Mouse (Mus musculus): ENCODE measurements around the gene Galr2. TPM values are rescaled to one million over a fixed set of nuclear protein-coding genes. Genes with fewer than 3 reads are reported as not detected.

Gene Galr2
- 3.1 and 9.5 TPM in 2 replicates for polyA plus RNA-seq (2012; rRNA removed)

DNA sequence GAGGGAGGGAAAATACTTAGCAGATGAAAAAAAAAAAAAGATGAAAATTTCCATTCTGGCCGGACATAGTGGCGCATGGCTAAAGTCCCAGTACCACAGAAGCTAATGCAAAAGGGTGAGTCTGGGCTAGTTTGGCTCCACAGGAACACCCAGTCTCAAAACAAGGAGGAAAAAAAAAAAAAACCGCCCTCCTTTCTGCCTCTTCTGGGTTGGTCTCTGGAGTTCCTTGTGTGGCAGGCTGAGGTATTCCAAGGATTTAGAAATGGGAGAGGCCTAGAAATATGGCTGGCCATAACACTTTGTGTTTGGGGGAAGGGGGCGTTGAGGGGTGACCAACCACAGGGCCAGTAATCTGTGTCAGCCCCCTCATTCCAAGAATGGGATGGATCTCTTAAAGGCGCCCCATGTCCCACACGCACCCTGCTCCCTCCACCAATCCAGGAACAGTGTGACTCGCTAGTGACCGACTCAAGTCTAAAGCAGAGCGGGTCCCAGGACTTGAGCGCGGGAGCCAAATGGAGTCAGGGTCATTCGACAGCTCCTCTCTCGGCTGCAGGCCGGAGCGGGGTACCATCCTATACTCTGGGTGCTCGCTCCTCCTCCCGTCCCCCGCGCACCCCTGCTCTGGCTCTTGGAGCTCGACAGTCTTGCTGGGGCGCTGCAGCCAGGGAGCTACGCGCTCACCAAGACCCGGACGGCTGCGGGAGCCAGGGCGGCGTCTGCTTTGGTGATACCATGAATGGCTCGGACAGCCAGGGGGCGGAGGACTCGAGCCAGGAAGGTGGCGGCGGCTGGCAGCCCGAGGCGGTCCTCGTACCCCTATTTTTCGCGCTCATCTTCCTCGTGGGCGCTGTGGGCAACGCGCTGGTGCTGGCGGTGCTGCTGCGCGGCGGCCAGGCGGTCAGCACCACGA lies at the start of gene Galr2:
Gene Galr2, plus strand, starts transcription at position 189 of the 913 bp plus-strand sequence.
- peak within 1 kb of the TSS; percentile 43 for H3K4me3 ChIP-seq (ENCODE audit: low read depth, low read length)
- peaks cover 41% of the 10 kb centered on the region for H3K27me3 ChIP-seq (ENCODE audit: control insufficient read depth, insufficient read depth, low read length)

DNA sequence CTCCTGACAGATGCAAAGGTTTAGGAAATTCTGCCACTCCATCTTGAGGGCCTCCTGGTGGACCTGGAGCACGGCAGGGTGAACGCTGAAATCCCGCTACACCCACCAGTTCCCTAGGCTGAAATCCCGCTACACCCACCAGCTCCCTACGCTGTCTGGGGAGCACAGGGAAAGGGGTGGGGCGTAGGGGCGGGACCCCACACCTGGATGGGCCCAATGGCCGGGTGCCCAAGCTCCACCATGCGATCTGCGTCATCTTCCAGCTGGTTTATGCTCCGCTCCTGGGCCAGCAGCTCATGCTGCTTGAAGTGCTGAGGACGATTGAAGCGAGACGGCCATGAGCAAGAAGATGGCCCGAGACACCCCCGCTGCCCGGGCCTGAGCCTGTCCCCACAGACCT lies 48.3 kb upstream of the Galr2 start:
- Histone ChIP-seq H3K27ac (ENCODE audit: insufficient read depth, low read depth, low read length) (no peak overlapping the region), H3K4me1 (ENCODE audit: control insufficient read depth, insufficient read depth, insufficient read length, low read length) (peaks cover 10% of the 10 kb centered on the region), H3K36me3 (ENCODE audit: control insufficient read depth, insufficient read depth, low read length) (peaks cover 11% of the 10 kb centered on the region), H3K4me3 (ENCODE audit: low read depth, low read length) (no peak overlapping the region), H3K27me3 (ENCODE audit: control insufficient read depth, insufficient read depth, low read length) (no peaks in the 10 kb centered on the region)
- TF ChIP-seq POLR2A (IDR thresholded peaks at IDR 0.05; ENCODE audit: low read depth, low read length) (no peak), CTCF (IDR thresholded peaks at IDR 0.05; ENCODE audit: extremely low read depth, insufficient read length, insufficient replicate concordance, low read depth, low read length) (no peak)
- 74% methylated on average over 17 of the region's 17 CpGs for WGBS

More for the DNA sequence above, at the start of gene Galr2:
- Histone ChIP-seq H3K36me3 (ENCODE audit: control insufficient read depth, insufficient read depth, low read length) (no peaks in the 10 kb centered on the region), H3K4me1 (ENCODE audit: control insufficient read depth, insufficient read depth, insufficient read length, low read length) (peaks cover 13% of the 10 kb centered on the region), H3K27ac (ENCODE audit: insufficient read depth, low read depth, low read length) (no peak within 1 kb of the TSS)
- TF ChIP-seq CTCF (IDR thresholded peaks at IDR 0.05; ENCODE audit: extremely low read depth, insufficient read length, insufficient replicate concordance, low read depth, low read length) (no peak), POLR2A (IDR thresholded peaks at IDR 0.05; ENCODE audit: low read depth, low read length) (no peak)
- WGBS: 9% methylated on average over 48 of the region's 48 CpGs

DNA sequence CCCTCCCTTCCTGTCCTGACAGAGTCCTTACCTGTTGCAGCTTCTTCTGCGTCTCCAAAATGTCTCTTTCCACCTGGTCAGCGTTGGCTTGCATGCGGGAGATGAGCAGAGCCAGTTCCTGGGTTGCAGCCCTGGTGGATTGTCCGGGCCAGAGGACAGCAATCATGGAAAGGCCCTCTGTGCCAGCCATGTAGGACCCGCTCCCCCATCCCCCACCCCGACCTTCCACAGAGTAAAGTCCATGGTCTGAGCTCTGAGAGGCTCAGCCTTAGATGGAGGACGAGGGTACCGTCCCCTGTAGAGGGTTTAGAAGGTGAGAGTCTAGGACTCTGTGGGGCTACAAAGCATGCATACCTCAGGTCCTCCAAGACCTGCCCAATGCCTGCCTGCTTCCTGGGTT lies 45.8 kb upstream of the Galr2 start:
- Histone ChIP-seq H3K4me3 (ENCODE audit: low read depth, low read length) (no peak overlapping the region), H3K27me3 (ENCODE audit: control insufficient read depth, insufficient read depth, low read length) (no peaks in the 10 kb centered on the region), H3K4me1 (ENCODE audit: control insufficient read depth, insufficient read depth, insufficient read length, low read length) (peaks cover 16% of the 10 kb centered on the region), H3K36me3 (ENCODE audit: control insufficient read depth, insufficient read depth, low read length) (peaks cover 7% of the 10 kb centered on the region), H3K27ac (ENCODE audit: insufficient read depth, low read depth, low read length) (no peak overlapping the region)
- 88% methylated on average over 8 of the region's 8 CpGs for WGBS
- TF ChIP-seq POLR2A (IDR thresholded peaks at IDR 0.05; ENCODE audit: low read depth, low read length) (no peak), CTCF (IDR thresholded peaks at IDR 0.05; ENCODE audit: extremely low read depth, insufficient read length, insufficient replicate concordance, low read depth, low read length) (no peak)

DNA sequence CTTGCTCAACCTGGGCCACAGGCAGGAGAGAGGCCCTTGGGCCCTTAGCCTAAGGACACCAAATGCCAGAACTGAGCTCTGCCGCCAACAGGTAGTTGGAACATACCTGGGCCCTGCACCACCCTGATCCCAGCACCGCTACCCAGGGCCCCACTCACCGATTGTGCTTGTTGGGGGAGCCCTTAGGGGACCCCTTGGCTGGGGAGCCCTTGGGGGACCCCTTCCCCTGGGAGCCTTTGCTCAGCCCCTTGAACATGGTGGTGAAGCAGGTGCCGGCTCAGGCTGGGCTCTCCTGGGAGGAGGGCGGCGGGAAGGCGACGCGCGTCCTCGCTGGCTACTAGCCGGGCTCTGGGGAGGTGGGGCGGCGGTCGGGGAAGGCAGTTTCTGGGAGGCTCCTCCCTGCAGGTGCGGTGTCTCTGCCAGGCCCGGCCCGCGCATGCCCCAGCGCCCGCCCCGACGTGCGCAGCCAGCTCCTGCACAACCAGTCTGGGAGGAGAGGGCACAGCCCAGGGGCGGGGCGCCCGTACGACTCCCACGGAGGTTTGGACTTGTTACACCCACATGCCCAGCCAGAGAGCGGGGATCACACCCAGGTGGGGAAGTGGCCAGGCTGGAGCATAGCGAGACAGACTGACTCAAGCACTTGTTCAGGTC lies 42.9 kb upstream of the Galr2 start, which contains the start of gene Evpl:
Gene Evpl, minus strand, starts transcription at position 336 of the 654 bp plus-strand sequence.
- TF ChIP-seq CTCF (IDR thresholded peaks at IDR 0.05; ENCODE audit: extremely low read depth, insufficient read length, insufficient replicate concordance, low read depth, low read length) (no peak), POLR2A (IDR thresholded peaks at IDR 0.05; ENCODE audit: low read depth, low read length) (peak; percentile 92)
- 6% methylated on average over 30 of the region's 31 CpGs for WGBS
- peaks cover 1% of the 10 kb centered on the region; the same call in 1 of the 2 replicates for H3K36me3 ChIP-seq (ENCODE audit: control insufficient read depth, insufficient read depth, low read length)
- H3K4me1 ChIP-seq (ENCODE audit: control insufficient read depth, insufficient read depth, insufficient read length, low read length): peaks cover 31% of the 10 kb centered on the region
- no peaks in the 10 kb centered on the region for H3K27me3 ChIP-seq (ENCODE audit: control insufficient read depth, insufficient read depth, low read length)
- H3K27ac ChIP-seq (ENCODE audit: insufficient read depth, low read depth, low read length): peak within 1 kb of the TSS; percentile 46
- peak within 1 kb of the TSS; percentile 69 for H3K4me3 ChIP-seq (ENCODE audit: low read depth, low read length)

DNA sequence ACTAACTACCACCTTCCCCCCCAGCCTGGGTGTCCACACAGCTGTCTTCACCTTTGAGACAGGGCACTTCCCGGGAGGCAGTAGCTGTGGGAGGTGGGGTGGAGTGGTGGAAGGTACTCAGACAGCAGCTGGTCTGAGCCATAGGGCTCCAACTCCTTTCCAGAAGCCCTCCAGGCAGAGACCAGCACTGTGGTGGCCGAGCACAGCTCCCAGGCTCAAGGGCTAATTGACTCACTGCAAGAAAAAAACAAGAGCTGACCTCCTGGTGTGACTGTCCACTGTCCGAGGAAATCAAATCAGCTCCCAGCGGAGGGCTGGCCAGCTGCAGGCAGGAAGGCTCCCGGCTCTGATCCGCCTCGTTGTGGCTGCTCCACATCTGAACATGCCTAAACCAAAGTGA lies 40.9 kb upstream of the Galr2 start:
- no peaks in the 10 kb centered on the region for H3K27me3 ChIP-seq (ENCODE audit: control insufficient read depth, insufficient read depth, low read length)
- 78% methylated on average over 7 of the region's 7 CpGs for WGBS
- no peak overlapping the region for H3K4me3 ChIP-seq (ENCODE audit: low read depth, low read length)
- H3K27ac ChIP-seq (ENCODE audit: insufficient read depth, low read depth, low read length): no peak overlapping the region
- no peak for TF ChIP-seq CTCF (IDR thresholded peaks at IDR 0.05; ENCODE audit: extremely low read depth, insufficient read length, insufficient replicate concordance, low read depth, low read length)
- TF ChIP-seq POLR2A (IDR thresholded peaks at IDR 0.05; ENCODE audit: low read depth, low read length): no peak
- H3K36me3 ChIP-seq (ENCODE audit: control insufficient read depth, insufficient read depth, low read length): peaks cover 9% of the 10 kb centered on the region
- peaks cover 31% of the 10 kb centered on the region for H3K4me1 ChIP-seq (ENCODE audit: control insufficient read depth, insufficient read depth, insufficient read length, low read length)

DNA sequence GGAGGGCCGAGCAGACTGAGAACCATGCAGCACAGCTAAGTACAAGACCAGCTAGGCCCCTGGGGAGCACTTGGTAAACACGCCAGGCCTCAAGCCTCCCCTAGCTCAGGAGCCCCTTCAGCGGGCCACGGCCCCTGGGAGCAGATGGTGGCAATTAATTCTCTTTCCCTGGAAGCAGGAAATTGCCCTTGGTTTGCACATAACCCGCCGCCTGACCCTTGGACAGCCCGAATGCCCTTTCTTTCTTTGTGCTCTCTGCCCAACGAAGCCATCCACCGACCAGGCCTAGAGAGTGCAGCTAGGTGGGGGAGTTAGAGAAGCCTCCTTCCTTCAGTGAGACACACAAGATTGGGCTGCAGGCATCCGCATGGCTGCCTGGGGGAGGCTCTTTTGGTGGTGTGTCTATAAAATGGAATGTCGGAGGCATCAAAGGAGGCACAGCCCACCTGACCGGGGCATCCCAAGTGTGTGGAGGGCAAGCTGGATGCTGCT lies 38.9 kb upstream of the Galr2 start:
- H3K27ac ChIP-seq (ENCODE audit: insufficient read depth, low read depth, low read length): peak overlapping the region; percentile 93
- peaks cover 42% of the 10 kb centered on the region for H3K4me1 ChIP-seq (ENCODE audit: control insufficient read depth, insufficient read depth, insufficient read length, low read length)
- no peaks in the 10 kb centered on the region for H3K27me3 ChIP-seq (ENCODE audit: control insufficient read depth, insufficient read depth, low read length)
- H3K36me3 ChIP-seq (ENCODE audit: control insufficient read depth, insufficient read depth, low read length): peaks cover 27% of the 10 kb centered on the region
- TF ChIP-seq POLR2A (IDR thresholded peaks at IDR 0.05; ENCODE audit: low read depth, low read length): no peak
- no peak for TF ChIP-seq CTCF (IDR thresholded peaks at IDR 0.05; ENCODE audit: extremely low read depth, insufficient read length, insufficient replicate concordance, low read depth, low read length)
- WGBS: 38% methylated on average over 12 of the region's 12 CpGs
- peak overlapping the region; percentile 11; the same call in 1 of the 2 replicates for H3K4me3 ChIP-seq (ENCODE audit: low read depth, low read length)

DNA sequence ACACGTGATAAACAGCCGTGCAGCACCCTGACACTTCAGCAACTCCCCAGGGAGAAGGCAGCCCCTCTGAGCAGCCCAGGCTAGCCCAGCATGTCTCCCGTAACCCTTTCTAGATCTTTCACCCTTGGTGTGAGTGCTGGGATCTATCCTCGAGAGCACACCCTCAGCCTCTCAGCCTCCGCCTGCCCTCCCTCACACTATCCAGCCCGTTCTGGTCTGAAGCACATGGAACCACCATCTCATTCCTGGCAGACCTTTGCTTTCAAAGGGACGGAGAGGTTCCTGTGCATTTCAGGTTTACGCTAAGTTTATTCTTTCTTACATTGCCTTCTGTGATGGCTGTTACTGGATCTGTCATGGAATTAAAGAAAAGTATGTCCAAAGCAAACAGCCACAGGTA lies 36.2 kb upstream of the Galr2 start:
- peaks cover 49% of the 10 kb centered on the region for H3K36me3 ChIP-seq (ENCODE audit: control insufficient read depth, insufficient read depth, low read length)
- TF ChIP-seq POLR2A (IDR thresholded peaks at IDR 0.05; ENCODE audit: low read depth, low read length) (no peak), CTCF (IDR thresholded peaks at IDR 0.05; ENCODE audit: extremely low read depth, insufficient read length, insufficient replicate concordance, low read depth, low read length) (no peak)
- H3K27me3 ChIP-seq (ENCODE audit: control insufficient read depth, insufficient read depth, low read length): no peaks in the 10 kb centered on the region
- H3K4me1 ChIP-seq (ENCODE audit: control insufficient read depth, insufficient read depth, insufficient read length, low read length): peaks cover 41% of the 10 kb centered on the region
- 86% methylated on average over 8 of the region's 8 CpGs for WGBS
- no peak overlapping the region for H3K27ac ChIP-seq (ENCODE audit: insufficient read depth, low read depth, low read length)
- H3K4me3 ChIP-seq (ENCODE audit: low read depth, low read length): no peak overlapping the region

All from small intestine, adult 2 months (tissue).